Mouse (Mus musculus): ENCODE data around the gene Bcl9l. TPM values are rescaled to one million over a fixed set of nuclear protein-coding genes. Genes with fewer than 3 reads are reported as not detected.
A peak's percentile ranks its signal among the peaks of the same experiment; 100 is the strongest.

The Bcl9l gene
- polyA plus RNA-seq, 1 experiment from 2014 or later = 12.3 TPM

- H3K4me1 ChIP-seq (replicated peaks) = peaks cover 63% of the 10 kb centered on the region
- no peaks in the 10 kb centered on the region for H3K27me3 ChIP-seq (replicated peaks)
- 18% methylated on average over 7 of the region's 7 CpGs for WGBS
- peak overlapping the region; percentile 98 for H3K9ac ChIP-seq
- peak overlapping the region; percentile 97 for H3K4me3 ChIP-seq
- H3K27ac ChIP-seq (ENCODE audit: poor library complexity, severe bottlenecking) = peak overlapping the region; percentile 95
- H3K36me3 ChIP-seq = no peaks in the 10 kb centered on the region
- H3K9me3 ChIP-seq (replicated peaks) = no peaks in the 10 kb centered on the region
- ATAC-seq (ENCODE audit: insufficient number of reproducible peaks, low FRiP score) = no peak
- H3K4me2 ChIP-seq = peak overlapping the region; percentile 94
Observed at GRCm38 (mm10) chr9:44484311-44485104, 1.9 kb downstream of the Bcl9l start.

- peak overlapping the region; percentile 98 for H3K9ac ChIP-seq
- no peaks in the 10 kb centered on the region for H3K9me3 ChIP-seq (replicated peaks)
- 44% methylated on average over 6 of the region's 6 CpGs for WGBS
Observed at GRCm38 (mm10) chr9:44485105-44485515, 2.5 kb downstream of the Bcl9l start.

GRCm38 (mm10) chr9:44485516-44486161, 3.0 kb downstream of the Bcl9l start:
- peak overlapping the region; percentile 98 for H3K9ac ChIP-seq
- 32% methylated on average over 14 of the region's 14 CpGs for WGBS
- no peak for ATAC-seq (ENCODE audit: insufficient number of reproducible peaks, low FRiP score)
- no peaks in the 10 kb centered on the region for H3K9me3 ChIP-seq (replicated peaks)
- H3K36me3 ChIP-seq = no peaks in the 10 kb centered on the region
- peak overlapping the region; percentile 94 for H3K4me2 ChIP-seq
- peak overlapping the region; percentile 97 for H3K4me3 ChIP-seq
- no peaks in the 10 kb centered on the region for H3K27me3 ChIP-seq (replicated peaks)
- peaks cover 71% of the 10 kb centered on the region for H3K4me1 ChIP-seq (replicated peaks)
- H3K27ac ChIP-seq (ENCODE audit: poor library complexity, severe bottlenecking) = peak overlapping the region; percentile 95

More at GRCm38 (mm10) chr9:44485105-44485515, 2.5 kb downstream of the Bcl9l start:
- Histone ChIP-seq H3K4me1 (replicated peaks) (peaks cover 69% of the 10 kb centered on the region), H3K4me3 (peak overlapping the region; percentile 97), H3K36me3 (no peaks in the 10 kb centered on the region), H3K4me2 (peak overlapping the region; percentile 94), H3K27ac (ENCODE audit: poor library complexity, severe bottlenecking) (peak overlapping the region; percentile 95), H3K27me3 (replicated peaks) (no peaks in the 10 kb centered on the region)
- no peak for ATAC-seq (ENCODE audit: insufficient number of reproducible peaks, low FRiP score)

GRCm38 (mm10) chr9:44486335-44486734, 3.7 kb downstream of the Bcl9l start:
- peak overlapping the region; percentile 95 for H3K27ac ChIP-seq (ENCODE audit: poor library complexity, severe bottlenecking)
- ATAC-seq (ENCODE audit: insufficient number of reproducible peaks, low FRiP score) = no peak
- H3K27me3 ChIP-seq (replicated peaks) = no peaks in the 10 kb centered on the region
- peak overlapping the region; percentile 98 for H3K9ac ChIP-seq
- WGBS = 3% methylated on average over 3 of the region's 3 CpGs
- peaks cover 78% of the 10 kb centered on the region for H3K4me1 ChIP-seq (replicated peaks)
- no peaks in the 10 kb centered on the region for H3K9me3 ChIP-seq (replicated peaks)
- H3K36me3 ChIP-seq = no peaks in the 10 kb centered on the region
- peak overlapping the region; percentile 97 for H3K4me3 ChIP-seq
- H3K4me2 ChIP-seq = peak overlapping the region; percentile 94

GRCm38 (mm10) chr9:44486741-44487421, 4.3 kb downstream of the Bcl9l start:
- H3K36me3 ChIP-seq = no peaks in the 10 kb centered on the region
- H3K4me2 ChIP-seq = peak overlapping the region; percentile 94
- no peaks in the 10 kb centered on the region for H3K27me3 ChIP-seq (replicated peaks)
- WGBS = 15% methylated on average over 15 of the region's 15 CpGs
- no peak for ATAC-seq (ENCODE audit: insufficient number of reproducible peaks, low FRiP score)
- peak overlapping the region; percentile 98 for H3K9ac ChIP-seq
- peaks cover 82% of the 10 kb centered on the region for H3K4me1 ChIP-seq (replicated peaks)
- peak overlapping the region; percentile 95 for H3K27ac ChIP-seq (ENCODE audit: poor library complexity, severe bottlenecking)
- peak overlapping the region; percentile 97 for H3K4me3 ChIP-seq
- H3K9me3 ChIP-seq (replicated peaks) = no peaks in the 10 kb centered on the region

- ATAC-seq (ENCODE audit: insufficient number of reproducible peaks, low FRiP score) = peak; percentile 37
- WGBS = 3% methylated on average over 7 of the region's 7 CpGs
- Histone ChIP-seq H3K9me3 (replicated peaks) (no peaks in the 10 kb centered on the region), H3K4me1 (replicated peaks) (peaks cover 86% of the 10 kb centered on the region), H3K9ac (peak overlapping the region; percentile 98), H3K4me2 (peak overlapping the region; percentile 94), H3K4me3 (peak overlapping the region; percentile 97), H3K27ac (ENCODE audit: poor library complexity, severe bottlenecking) (peak overlapping the region; percentile 95), H3K27me3 (replicated peaks) (no peaks in the 10 kb centered on the region), H3K36me3 (no peaks in the 10 kb centered on the region)
Observed at GRCm38 (mm10) chr9:44487441-44487840, 4.8 kb downstream of the Bcl9l start.

GRCm38 (mm10) chr9:44488416-44488815, 5.8 kb downstream of the Bcl9l start:
- Histone ChIP-seq H3K36me3 (no peaks in the 10 kb centered on the region), H3K4me2 (peak overlapping the region; percentile 94), H3K4me3 (no peak overlapping the region; the same call in 1 of the 2 replicates), H3K9me3 (replicated peaks) (no peaks in the 10 kb centered on the region), H3K4me1 (replicated peaks) (peaks cover 95% of the 10 kb centered on the region), H3K27me3 (replicated peaks) (no peaks in the 10 kb centered on the region), H3K27ac (ENCODE audit: poor library complexity, severe bottlenecking) (peak overlapping the region; percentile 95), H3K9ac (peak overlapping the region; percentile 98; the same call in 1 of the 2 replicates)
- ATAC-seq (ENCODE audit: insufficient number of reproducible peaks, low FRiP score) = no peak
- WGBS = 14% methylated on average over 8 of the region's 8 CpGs

GRCm38 (mm10) chr9:44488855-44489381, 6.3 kb downstream of the Bcl9l start:
- H3K4me2 ChIP-seq = peak overlapping the region; percentile 94
- WGBS = 7% methylated on average over 5 of the region's 5 CpGs
- H3K27ac ChIP-seq (ENCODE audit: poor library complexity, severe bottlenecking) = peak overlapping the region; percentile 95
- no peaks in the 10 kb centered on the region for H3K36me3 ChIP-seq
- H3K27me3 ChIP-seq (replicated peaks) = no peaks in the 10 kb centered on the region
- peak; percentile 25; the same call in 1 of the 2 replicates for ATAC-seq (ENCODE audit: insufficient number of reproducible peaks, low FRiP score)
- peak overlapping the region; percentile 33 for H3K4me3 ChIP-seq
- H3K9me3 ChIP-seq (replicated peaks) = no peaks in the 10 kb centered on the region
- H3K9ac ChIP-seq = peak overlapping the region; percentile 98
- H3K4me1 ChIP-seq (replicated peaks) = peaks cover 99% of the 10 kb centered on the region

- 5% methylated on average over 17 of the region's 17 CpGs for WGBS
- no peak for ATAC-seq (ENCODE audit: insufficient number of reproducible peaks, low FRiP score)
- Histone ChIP-seq H3K9me3 (replicated peaks) (no peaks in the 10 kb centered on the region), H3K4me2 (peak overlapping the region; percentile 94), H3K36me3 (no peaks in the 10 kb centered on the region), H3K9ac (peak overlapping the region; percentile 98), H3K4me1 (replicated peaks) (peaks cover 99% of the 10 kb centered on the region), H3K27me3 (replicated peaks) (no peaks in the 10 kb centered on the region), H3K27ac (ENCODE audit: poor library complexity, severe bottlenecking) (peak overlapping the region; percentile 95), H3K4me3 (peak overlapping the region; percentile 33)
Observed at GRCm38 (mm10) chr9:44489651-44490085, 7.0 kb downstream of the Bcl9l start.

GRCm38 (mm10) chr9:44490086-44490967, 7.7 kb downstream of the Bcl9l start:
- H3K4me2 ChIP-seq = peak overlapping the region; percentile 94
- H3K9ac ChIP-seq = peak overlapping the region; percentile 98
- 22% methylated on average over 17 of the region's 17 CpGs for WGBS
- peak overlapping the region; percentile 95 for H3K27ac ChIP-seq (ENCODE audit: poor library complexity, severe bottlenecking)
- H3K9me3 ChIP-seq (replicated peaks) = no peaks in the 10 kb centered on the region
- no peaks in the 10 kb centered on the region for H3K27me3 ChIP-seq (replicated peaks)
- H3K4me3 ChIP-seq = peak overlapping the region; percentile 33
- H3K4me1 ChIP-seq (replicated peaks) = peaks cover 99% of the 10 kb centered on the region
- no peak for ATAC-seq (ENCODE audit: insufficient number of reproducible peaks, low FRiP score)
- no peaks in the 10 kb centered on the region for H3K36me3 ChIP-seq
